In genomic region chr11:61197935-61198334, GRCm38 (mm10) we compare ENCODE assay signal across 31 mouse cellular contexts. TPM values are rescaled to one million over a fixed set of nuclear protein-coding genes. Genes with fewer than 3 reads are reported as not detected.
DNase-seq lines count a peak whose midpoint lies in the region; ATAC-seq and TF ChIP-seq lines count a peak whose summit lies in the region.
"Had no signal": no experiment of that assay in that cellular context is flagged by ENCODE, and none has a peak within 500 bp of the region (broad histone marks: within the 10 kb centered on the region; RNA-seq: fewer than 3 reads in every experiment).

No protein-coding gene starts in this region.

- no peaks in the 10 kb centered on the region for H3K4me1 ChIP-seq in liver, adult 2 months (ENCODE audit: control insufficient read depth, insufficient read depth, low read length)
- no peaks in the 10 kb centered on the region for H3K4me1 ChIP-seq in liver, embryonic 11.5 days (replicated peaks; ENCODE audit: control insufficient read depth, insufficient read depth, low read length)
- H3K4me1 ChIP-seq: embryonic facial prominence, embryonic 10.5 days; heart, embryonic 10.5 days had no signal

- TF ChIP-seq POLR2A in liver, adult 2 months (IDR thresholded peaks at IDR 0.05; ENCODE audit: extremely low read depth, insufficient read depth, low read length) = no peak

- DNase-seq in liver, adult 2 months (ENCODE audit: extremely low read depth, low read depth, low spot score) = peak; percentile 32
- no peak for DNase-seq in liver, embryonic 11.5 days (ENCODE audit: low spot score)
- DNase-seq in NIH3T3 (ENCODE audit: low read depth) (peak; percentile 14), adipocyte (ENCODE audit: low spot score) (peak; percentile 85)
- DNase-seq in spleen, postnatal 4 days (ENCODE audit: low spot score in 2 of 2) = no peak
- no peak for DNase-seq in left cerebral cortex, adult 9 months (ENCODE audit: low spot score in 2 of 2)
- DNase-seq: adrenal gland, postnatal 25 days; cerebellum, adult 11-12 months; cerebellum, adult 8-10 months; cerebellum, postnatal 10 days; cerebellum, postnatal 36 days; embryo, embryonic 11 days; forebrain, postnatal 0 days; gastrocnemius, adult 2 months; gastrocnemius, postnatal 14 days; heart, adult 18-20 months; heart, postnatal 14 days; heart, postnatal 4 days had no signal

- H3K4me3 ChIP-seq in liver, adult 2 months (ENCODE audit: insufficient read depth, low read depth, low read length) = no peak overlapping the region
- no peak overlapping the region for H3K4me3 ChIP-seq in liver, embryonic 11.5 days (ENCODE audit: low read depth, low read length)
- H3K4me3 ChIP-seq: embryonic facial prominence, embryonic 10.5 days; embryonic facial prominence, embryonic 13.5 days; erythroblast, embryonic 14.5 days; forebrain, embryonic 10.5 days; gastrocnemius, adult 2 months; heart, embryonic 10.5 days; heart, embryonic 13.5 days had no signal

- H3K9ac ChIP-seq in liver, adult 2 months (ENCODE audit: low read depth, low read length) = no peak overlapping the region
- H3K9ac ChIP-seq in liver, embryonic 11.5 days (ENCODE audit: low read depth, low read length) = no peak overlapping the region
- H3K9ac ChIP-seq: embryonic facial prominence, embryonic 13.5 days; forebrain, postnatal 0 days; heart, embryonic 13.5 days; hindbrain, embryonic 14.5 days had no signal

- no peak overlapping the region for H3K27ac ChIP-seq in liver, adult 2 months (replicated peaks; ENCODE audit: insufficient read depth, low read depth, low read length)
- H3K27ac ChIP-seq in liver, embryonic 11.5 days (ENCODE audit: low read depth, low read length) = no peak overlapping the region
- H3K27ac ChIP-seq: embryonic facial prominence, embryonic 10.5 days; embryonic facial prominence, embryonic 13.5 days; forebrain, embryonic 10.5 days; gastrocnemius, adult 2 months; heart, embryonic 10.5 days; heart, embryonic 13.5 days; hindbrain, embryonic 14.5 days; hindbrain, postnatal 0 days had no signal

- TF ChIP-seq CTCF in liver, adult 2 months (IDR thresholded peaks at IDR 0.05; ENCODE audit: low read depth, low read length) = no peak

- ATAC-seq in liver, embryonic 11.5 days (replicated peaks; ENCODE audit: low FRiP score) = no peak
- ATAC-seq: activated CD4-positive, CD25-positive, alpha-beta regulatory T cell, adult 4 months; CD4-positive, CD25-positive, alpha-beta regulatory T cell, adult 4 months; forebrain, embryonic 14.5 days; forebrain, postnatal 0 days; hindbrain, postnatal 0 days; inflammation-experienced regulatory T-cells, adult 6 months had no signal

- no peaks in the 10 kb centered on the region for H3K79me2 ChIP-seq in liver, adult 2 months (ENCODE audit: control insufficient read depth, insufficient read depth, low read length)

- no peaks in the 10 kb centered on the region for H3K36me3 ChIP-seq in liver, adult 2 months (ENCODE audit: control insufficient read depth, insufficient read depth, low read length)
- no peaks in the 10 kb centered on the region for H3K36me3 ChIP-seq in liver, embryonic 11.5 days (ENCODE audit: control insufficient read depth, insufficient read depth, low read length)
- H3K36me3 ChIP-seq: embryonic facial prominence, embryonic 10.5 days; embryonic facial prominence, embryonic 13.5 days; forebrain, embryonic 10.5 days; heart, embryonic 10.5 days; heart, embryonic 13.5 days had no signal

- H3K27me3 ChIP-seq in liver, adult 2 months (ENCODE audit: control insufficient read depth, insufficient read depth, low read length) = no peaks in the 10 kb centered on the region
- H3K27me3 ChIP-seq in liver, embryonic 11.5 days (replicated peaks; ENCODE audit: control insufficient read depth, insufficient read depth, low read length) = 0 out of 2 replicates have a peak, but pooled peaks cover 3% of the 10 kb centered on the region

- no peaks in the 10 kb centered on the region for H3K9me3 ChIP-seq in liver, embryonic 11.5 days (ENCODE audit: control insufficient read depth, low read length)
- H3K9me3 ChIP-seq: embryonic facial prominence, embryonic 10.5 days; embryonic facial prominence, embryonic 13.5 days; forebrain, embryonic 10.5 days; heart, embryonic 10.5 days; heart, embryonic 13.5 days had no signal

- no peak overlapping the region for H3K4me2 ChIP-seq in liver, embryonic 11.5 days
- H3K4me2 ChIP-seq: embryonic facial prominence, embryonic 13.5 days; heart, embryonic 13.5 days; hindbrain, embryonic 14.5 days had no signal

RNA-seq across cellular contexts. Expression of gene Aldh3a1, which starts 9.4 kb away (rescaled TPM):
- total RNA-seq in liver, adult 2 months (2014; rRNA removed) = 0.20 TPM in 1 of 2 replicates, not detected in the other
- 0.05 TPM in 1 of 2 replicates, not detected in the other for polyA plus RNA-seq in liver, adult 2 months (2012; rRNA removed)
- not detected in 2 replicates for polyA plus RNA-seq in liver, embryonic 11.5 days (2014; fragmentation: Nextera tagmentation; extraction: Ambion mirVana)
- total RNA-seq: forebrain, postnatal 0 days had no signal
- polyA plus RNA-seq: activated CD4-positive, CD25-positive, alpha-beta regulatory T cell, adult 4 months; CD4-positive, CD25-positive, alpha-beta regulatory T cell, adult 4 months; embryonic facial prominence, embryonic 10.5 days; erythroblast, embryonic 14.5 days; forebrain, embryonic 10.5 days; forebrain, embryonic 14.5 days; heart, embryonic 10.5 days; hindbrain, embryonic 11.5 days; hindbrain, embryonic 14.5 days; inflammation-experienced regulatory T-cells, adult 6 months had no signal

RNA-seq across cellular contexts. Expression of gene Usp22, which starts 23.1 kb away (rescaled TPM):
- total RNA-seq in liver, adult 2 months (2014; rRNA removed) = 13.6 and 17.0 TPM in 2 replicates
- 14.9 and 15.7 TPM in 2 replicates for polyA plus RNA-seq in liver, adult 2 months (2012; rRNA removed)
- 60.1 and 69.7 TPM in 2 replicates for polyA plus RNA-seq in liver, embryonic 11.5 days (2014; fragmentation: Nextera tagmentation; extraction: Ambion mirVana)

Comparison
In these comparisons a context has a peak if more than half of its experiments do, and no peak if none do; other contexts are left out.
1. DNase-seq: peak in liver, adult 2 months (single experiment), NIH3T3 (single experiment) and adipocyte (single experiment); none in liver, embryonic 11.5 days (single experiment), spleen, postnatal 4 days (0 of 2) and left cerebral cortex, adult 9 months (0 of 2).